Mouse (Mus musculus) intestine, postnatal 0 days (tissue): ENCODE data around the gene Asphd2. TPM values are rescaled to one million over a fixed set of nuclear protein-coding genes. Genes with fewer than 3 reads are reported as not detected.
"Not testable (repeated sequence)": the region's sequence is repeated elsewhere in the genome, so short reads cannot be mapped to it uniquely, and the experiment has no call there.

Source experiments
- ATAC-seq: fragments of 200-750 bp; cut with Nextera tagmentation; 2 replicates; pipeline ENCODE4 v1.8.0; 2017; ENCODE audit warnings: mild to moderate bottlenecking, moderate TSS enrichment, moderate library complexity
- H3K27ac ChIP-seq: fragments of 300-500 bp; sonication (generic); 2 replicates; pipeline ENCODE4 v1.5.1; 2014; ENCODE audit warnings: mild to moderate bottlenecking, low read depth, low read length, moderate library complexity
- H3K27me3 ChIP-seq: fragments of 300-500 bp; sonication (generic); replicated peaks from 2 replicates; pipeline ENCODE4 v1.6.1; 2014; ENCODE audit warnings: low read length, mixed read lengths; ENCODE audit not compliant: control insufficient read depth, insufficient read depth
- H3K36me3 ChIP-seq: fragments of 300-500 bp; sonication (generic); 2 replicates; pipeline ENCODE4 v1.6.1; 2014; ENCODE audit warnings: mild to moderate bottlenecking, moderate library complexity; ENCODE audit not compliant: control insufficient read depth, insufficient read depth
- H3K4me1 ChIP-seq: fragments of 300-500 bp; sonication (generic); replicated peaks from 2 replicates; pipeline ENCODE4 v1.6.1; 2014; ENCODE audit warnings: antibody characterized with exemption, low read length, mixed read lengths; ENCODE audit not compliant: control insufficient read depth, insufficient read depth
- H3K4me2 ChIP-seq: fragments of 300-500 bp; sonication (generic); replicated peaks from 2 replicates; pipeline ENCODE4 v1.6.1; 2014; ENCODE audit warnings: low read depth, mild to moderate bottlenecking, moderate library complexity
- H3K4me3 ChIP-seq: fragments of 300-500 bp; sonication (generic); 2 replicates; pipeline ENCODE4 v1.5.1; 2014; ENCODE audit warnings: low read depth, low read length
- H3K9ac ChIP-seq: fragments of 300-500 bp; sonication (generic); 2 replicates; pipeline ENCODE4 v1.6.1; 2014; ENCODE audit warnings: mild to moderate bottlenecking, low read depth, low read length
- H3K9me3 ChIP-seq: fragments of 300-500 bp; sonication (generic); 2 replicates; pipeline ENCODE4 v1.6.1; 2016; ENCODE audit warnings: mixed run types; ENCODE audit not compliant: control insufficient read depth
- CTCF ChIP-seq: sonication (generic); IDR thresholded peaks from 2 replicates; pipeline ENCODE4 v1.5.1; 2016; ENCODE audit warnings: low read depth, mild to moderate bottlenecking, control low read depth, antibody characterized with exemption, moderate library complexity
- WGBS: fragments of 180-500 bp; shearing (Covaris S2); extraction: QIAGEN DNeasy Blood & Tissue Kit; methylation state at CpG from one replicate; pipeline ENCODE4 v1.1.7; 2014; 5-methylcytosine and 5-hydroxymethylcytosine counted together
- polyA plus RNA-seq: library from polyadenylated mRNA; unstranded; fragments of >200 nt; fragmentation: Nextera tagmentation; extraction: Ambion mirVana; gene quantifications from 2 replicates; pipeline ENCODE4 v1.2.1, GENCODE M21; 2015

Asphd2 gene
- polyA plus RNA-seq, 1 experiment from 2014 or later = 4.6 TPM

- 43% methylated on average over 2 of the region's 2 CpGs for WGBS
- Histone ChIP-seq H3K9ac (no peak overlapping the region), H3K27ac (no peak overlapping the region), H3K9me3 (no peaks in the 10 kb centered on the region), H3K4me3 (no peak overlapping the region), H3K27me3 (0 out of 2 replicates have a peak, but pooled peaks cover 11% of the 10 kb centered on the region), H3K4me2 (no peak overlapping the region), H3K36me3 (no peaks in the 10 kb centered on the region), H3K4me1 (no peaks in the 10 kb centered on the region)
- peak; percentile 80 for TF ChIP-seq CTCF
- ATAC-seq = no peak
Observed at GRCm38 (mm10) chr5:112427283-112427682, 32.6 kb upstream of the Asphd2 start.

GRCm38 (mm10) chr5:112426635-112427034 lies 32.0 kb upstream of the Asphd2 start:
- WGBS = 82% methylated on average over 7 of the region's 7 CpGs
- no peak overlapping the region for H3K27ac ChIP-seq
- no peak overlapping the region for H3K4me3 ChIP-seq
- H3K27me3 ChIP-seq = 0 out of 2 replicates have a peak, but pooled peaks cover 11% of the 10 kb centered on the region
- H3K9ac ChIP-seq = no peak overlapping the region
- ATAC-seq = no peak
- H3K36me3 ChIP-seq = no peaks in the 10 kb centered on the region
- H3K4me1 ChIP-seq = no peaks in the 10 kb centered on the region
- no peaks in the 10 kb centered on the region for H3K9me3 ChIP-seq
- H3K4me2 ChIP-seq = no peak overlapping the region
- TF ChIP-seq CTCF = no peak

- Histone ChIP-seq H3K9me3 (no peaks in the 10 kb centered on the region), H3K27ac (no peak overlapping the region), H3K4me3 (no peak overlapping the region), H3K36me3 (no peaks in the 10 kb centered on the region), H3K27me3 (no peaks in the 10 kb centered on the region; the same call in 1 of the 2 replicates), H3K4me2 (no peak overlapping the region), H3K4me1 (no peaks in the 10 kb centered on the region), H3K9ac (no peak overlapping the region)
- no peak for TF ChIP-seq CTCF
- ATAC-seq = no peak
- WGBS = 48% methylated on average over 12 of the region's 12 CpGs
Observed at GRCm38 (mm10) chr5:112419535-112419934, 24.9 kb upstream of the Asphd2 start.

- Histone ChIP-seq H3K36me3 (no peaks in the 10 kb centered on the region), H3K9ac (no peak overlapping the region), H3K4me1 (no peaks in the 10 kb centered on the region), H3K4me3 (no peak overlapping the region), H3K27me3 (no peaks in the 10 kb centered on the region; the same call in none of the 2 replicates), H3K4me2 (no peak overlapping the region), H3K9me3 (no peaks in the 10 kb centered on the region), H3K27ac (no peak overlapping the region)
- ATAC-seq = no peak
- WGBS = 61% methylated on average over 4 of the region's 4 CpGs
- no peak for TF ChIP-seq CTCF
Observed at GRCm38 (mm10) chr5:112418023-112418422, 23.4 kb upstream of the Asphd2 start.

- peaks cover 8% of the 10 kb centered on the region for H3K27me3 ChIP-seq
- ATAC-seq = no peak
- no peaks in the 10 kb centered on the region for H3K4me1 ChIP-seq
- no peaks in the 10 kb centered on the region for H3K36me3 ChIP-seq
- H3K4me3 ChIP-seq = no peak overlapping the region
- no peak overlapping the region for H3K9ac ChIP-seq
- no peak overlapping the region for H3K27ac ChIP-seq
- 57% methylated on average over 5 of the region's 5 CpGs for whole genome bisulfite sequencing
- H3K4me2 ChIP-seq = no peak overlapping the region
- H3K9me3 ChIP-seq = no peaks in the 10 kb centered on the region
- TF ChIP-seq CTCF = no peak
Observed at GRCm38 (mm10) chr5:112416673-112417072, 22.0 kb upstream of the Asphd2 start.

- WGBS = 74% methylated on average over 4 of the region's 4 CpGs
Observed at GRCm38 (mm10) chr5:112412781-112413180, 18.1 kb upstream of the Asphd2 start.

More at GRCm38 (mm10) chr5:112412781-112413180, 18.1 kb upstream of the Asphd2 start:
- not testable (repeated sequence) for H3K27me3 ChIP-seq, H3K9ac ChIP-seq, ATAC-seq, H3K4me2 ChIP-seq, H3K9me3 ChIP-seq, H3K4me3 ChIP-seq, H3K36me3 ChIP-seq, H3K4me1 ChIP-seq, H3K27ac ChIP-seq
